Mouse (Mus musculus) forebrain, embryonic 16.5 days (tissue): ENCODE data around the gene Unc13b. TPM values are rescaled to one million over a fixed set of nuclear protein-coding genes. Genes with fewer than 3 reads are reported as not detected.

Experiments
- ATAC-seq: fragments of 200-750 bp; cut with Nextera tagmentation; 2 replicates; pipeline ENCODE4 v1.8.0; 2017; ENCODE audit warnings: mild to moderate bottlenecking, moderate library complexity
- H3K27ac ChIP-seq: fragments of 300-500 bp; sonication (generic); 2 replicates; pipeline ENCODE4 v1.5.1; 2014; ENCODE audit warnings: low read length, control low read depth
- H3K27me3 ChIP-seq: fragments of 300-500 bp; sonication (generic); replicated peaks from 2 replicates; pipeline ENCODE4 v1.6.1; 2014; ENCODE audit warnings: low read length; ENCODE audit not compliant: control insufficient read depth, insufficient read depth
- H3K36me3 ChIP-seq: fragments of 300-500 bp; sonication (generic); 2 replicates; pipeline ENCODE4 v1.6.1; 2014; ENCODE audit not compliant: control insufficient read depth, insufficient read depth
- H3K4me1 ChIP-seq: fragments of 300-500 bp; sonication (generic); replicated peaks from 2 replicates; pipeline ENCODE4 v1.6.1; 2014; ENCODE audit warnings: low read length; ENCODE audit not compliant: control insufficient read depth, insufficient read depth
- H3K4me2 ChIP-seq: fragments of 300-500 bp; sonication (generic); 2 replicates; pipeline ENCODE4 v1.6.1; 2014; ENCODE audit warnings: mild to moderate bottlenecking, low read length, control low read depth
- H3K4me3 ChIP-seq: fragments of 300-500 bp; sonication (generic); replicated peaks from 2 replicates; pipeline ENCODE4 v1.5.1; 2014; ENCODE audit warnings: mild to moderate bottlenecking, low read length, control low read depth
- H3K9ac ChIP-seq: fragments of 300-500 bp; sonication (generic); replicated peaks from 2 replicates; pipeline ENCODE4 v1.6.1; 2014; ENCODE audit warnings: low read depth, low read length, control low read depth
- H3K9me3 ChIP-seq: fragments of 300-500 bp; sonication (generic); 2 replicates; pipeline ENCODE4 v1.6.1; 2016; ENCODE audit warnings: low read length; ENCODE audit not compliant: control insufficient read depth
- WGBS: fragments of 180-500 bp; shearing (Covaris S2); extraction: QIAGEN DNeasy Blood & Tissue Kit; methylation state at CpG from one replicate; pipeline ENCODE4 v1.1.7; 2014; 5-methylcytosine and 5-hydroxymethylcytosine counted together
- polyA plus RNA-seq: library from polyadenylated mRNA; unstranded; fragments of >200 nt; fragmentation: Nextera tagmentation; extraction: Ambion mirVana; gene quantifications from 2 replicates; pipeline ENCODE4 v1.2.1, GENCODE M21; 2015

The Unc13b gene
- polyA plus RNA-seq, 1 experiment from 2014 or later: 21.6 TPM

GRCm38 (mm10) chr4:43044673-43045072 lies 14.1 kb upstream of the Unc13b start:
- H3K9ac ChIP-seq: peak overlapping the region; percentile 72
- peak overlapping the region; percentile 95 for H3K27ac ChIP-seq
- no peaks in the 10 kb centered on the region for H3K9me3 ChIP-seq
- no peak for ATAC-seq
- peak overlapping the region; percentile 74 for H3K4me3 ChIP-seq
- no peaks in the 10 kb centered on the region for H3K27me3 ChIP-seq
- no peaks in the 10 kb centered on the region for H3K36me3 ChIP-seq
- H3K4me1 ChIP-seq: peaks cover 36% of the 10 kb centered on the region
- peak overlapping the region; percentile 86 for H3K4me2 ChIP-seq
- 3% methylated on average over 4 of the region's 4 CpGs for WGBS

- peak overlapping the region; percentile 72 for H3K9ac ChIP-seq
- no peaks in the 10 kb centered on the region for H3K9me3 ChIP-seq
- peaks cover 36% of the 10 kb centered on the region for H3K4me1 ChIP-seq
- H3K36me3 ChIP-seq: no peaks in the 10 kb centered on the region
- 3% methylated on average over 13 of the region's 13 CpGs for WGBS
- H3K4me3 ChIP-seq: peak overlapping the region; percentile 74
- H3K27ac ChIP-seq: peak overlapping the region; percentile 95
- peak; percentile 0 for ATAC-seq
- H3K27me3 ChIP-seq: no peaks in the 10 kb centered on the region
- peak overlapping the region; percentile 86 for H3K4me2 ChIP-seq
Observed at GRCm38 (mm10) chr4:43045285-43045658, 13.5 kb upstream of the Unc13b start.

- Histone ChIP-seq H3K4me1 (peaks cover 31% of the 10 kb centered on the region), H3K36me3 (no peaks in the 10 kb centered on the region), H3K27me3 (no peaks in the 10 kb centered on the region), H3K9me3 (no peaks in the 10 kb centered on the region), H3K4me3 (peak within 1 kb of the TSS; percentile 74), H3K9ac (peak within 1 kb of the TSS; percentile 72), H3K27ac (peak within 1 kb of the TSS; percentile 95), H3K4me2 (peak within 1 kb of the TSS; percentile 86)
- WGBS: under 1% methylated on average over 33 of the region's 33 CpGs
- ATAC-seq: peak; percentile 89
Observed at GRCm38 (mm10) chr4:43045659-43046302, 13.0 kb upstream of the Unc13b start, which contains the start of gene Fam214b. Gene Fam214b, minus strand, starts transcription at chr4:43046220.

- H3K4me2 ChIP-seq: peak overlapping the region; percentile 86
- H3K36me3 ChIP-seq: no peaks in the 10 kb centered on the region
- no peak for ATAC-seq
- no peak overlapping the region for H3K27ac ChIP-seq
- WGBS: 56% methylated on average over 5 of the region's 5 CpGs
- H3K4me1 ChIP-seq: peaks cover 31% of the 10 kb centered on the region
- H3K27me3 ChIP-seq: no peaks in the 10 kb centered on the region
- no peak overlapping the region for H3K9ac ChIP-seq
- H3K9me3 ChIP-seq: no peaks in the 10 kb centered on the region
- H3K4me3 ChIP-seq: peak overlapping the region; percentile 1; the same call in 1 of the 2 replicates
Observed at GRCm38 (mm10) chr4:43046607-43047006, 12.1 kb upstream of the Unc13b start.

- Histone ChIP-seq H3K27ac (no peak overlapping the region), H3K4me1 (peaks cover 31% of the 10 kb centered on the region), H3K27me3 (no peaks in the 10 kb centered on the region), H3K4me3 (no peak overlapping the region), H3K9me3 (no peaks in the 10 kb centered on the region), H3K9ac (no peak overlapping the region), H3K36me3 (no peaks in the 10 kb centered on the region), H3K4me2 (no peak overlapping the region)
- WGBS: 6% methylated on average over 5 of the region's 5 CpGs
- no peak for ATAC-seq
Observed at GRCm38 (mm10) chr4:43047231-43047630, 11.5 kb upstream of the Unc13b start.

- no peaks in the 10 kb centered on the region for H3K27me3 ChIP-seq
- no peak overlapping the region for H3K9ac ChIP-seq
- no peak overlapping the region for H3K4me3 ChIP-seq
- 16% methylated on average over 4 of the region's 4 CpGs for WGBS
- H3K4me2 ChIP-seq: no peak overlapping the region
- H3K9me3 ChIP-seq: no peaks in the 10 kb centered on the region
- H3K27ac ChIP-seq: no peak overlapping the region
- no peak for ATAC-seq
- H3K36me3 ChIP-seq: no peaks in the 10 kb centered on the region
- H3K4me1 ChIP-seq: 0 out of 2 replicates have a peak, but pooled peaks cover 3% of the 10 kb centered on the region
Observed at GRCm38 (mm10) chr4:43052627-43053026, 6.1 kb upstream of the Unc13b start.

- ATAC-seq: no peak
- no peaks in the 10 kb centered on the region for H3K9me3 ChIP-seq
- 91% methylated on average over 5 of the region's 5 CpGs for WGBS
Observed at GRCm38 (mm10) chr4:43057654-43058053, 1.1 kb upstream of the Unc13b start.

GRCm38 (mm10) chr4:43058392-43058752 lies 381 bp upstream of the Unc13b start:
- no peaks in the 10 kb centered on the region for H3K36me3 ChIP-seq
- no peaks in the 10 kb centered on the region for H3K27me3 ChIP-seq
- H3K9ac ChIP-seq: peak overlapping the region; percentile 42
- H3K4me3 ChIP-seq: peak overlapping the region; percentile 74
- no peaks in the 10 kb centered on the region for H3K9me3 ChIP-seq
- peak overlapping the region; percentile 65 for H3K4me2 ChIP-seq
- H3K4me1 ChIP-seq: peaks cover 18% of the 10 kb centered on the region
- peak; percentile 49 for ATAC-seq
- H3K27ac ChIP-seq: peak overlapping the region; percentile 71
- WGBS: 14% methylated on average over 8 of the region's 8 CpGs

More at GRCm38 (mm10) chr4:43057654-43058053, 1.1 kb upstream of the Unc13b start:
- Histone ChIP-seq H3K4me1 (peaks cover 18% of the 10 kb centered on the region), H3K9ac (no peak overlapping the region), H3K27ac (no peak overlapping the region), H3K27me3 (no peaks in the 10 kb centered on the region), H3K4me2 (no peak overlapping the region), H3K4me3 (no peak overlapping the region), H3K36me3 (no peaks in the 10 kb centered on the region)

- H3K9ac ChIP-seq: 0 out of 2 replicates have a peak overlapping the region, but pooled peaks have one; percentile 10
- WGBS: 22% methylated on average over 3 of the region's 3 CpGs
Observed at GRCm38 (mm10) chr4:43059697-43060096, 944 bp downstream of the Unc13b start.

More at GRCm38 (mm10) chr4:43059697-43060096, 944 bp downstream of the Unc13b start:
- no peak for ATAC-seq
- Histone ChIP-seq H3K4me2 (peak overlapping the region; percentile 65), H3K27me3 (no peaks in the 10 kb centered on the region), H3K36me3 (no peaks in the 10 kb centered on the region), H3K9me3 (no peaks in the 10 kb centered on the region), H3K4me3 (peak overlapping the region; percentile 74), H3K4me1 (peaks cover 18% of the 10 kb centered on the region), H3K27ac (no peak overlapping the region)
